Mouse (Mus musculus) ovary, adult 10 weeks (tissue): ENCODE results near the gene Olfr1177-ps. TPM values are rescaled to one million over a fixed set of nuclear protein-coding genes. Genes with fewer than 3 reads are reported as not detected.

ENCODE experiments used
- polyA plus RNA-seq: library from polyadenylated mRNA; stranded (reverse); fragments of 350-450 nt; fragmentation: Illumina TruSeq; extraction: RNeasy Lipid Tissue Mini Kit (QIAGEN cat#74804); gene quantifications from one replicate; pipeline ENCODE4 v1.2.3, GENCODE M21; 2014

Olfr1177-ps gene
- polyA plus RNA-seq, result not detected

GRCm38 (mm10) chr2:88346392-88346791 is at the start of gene Olfr1177-ps:
Olfr1177-ps (minus strand) TSS chr2:88346492.

GRCm38 (mm10) chr2:88386762-88387161 is 40.5 kb upstream of the Olfr1177-ps start, which contains the start of gene Olfr1178:
Olfr1178 (plus strand) TSS chr2:88387062.

GRCm38 (mm10) chr2:88336421-88336820 is 9.9 kb downstream of the Olfr1177-ps start, which contains the start of gene Olfr1176:
Olfr1176 (plus strand) TSS chr2:88336721.

GRCm38 (mm10) chr2:88327115-88327514 is 19.2 kb downstream of the Olfr1177-ps start, which contains the start of gene Olfr1175-ps:
Olfr1175-ps (minus strand) TSS chr2:88327215.

GRCm38 (mm10) chr2:88315035-88315434 is 31.3 kb downstream of the Olfr1177-ps start, which contains the start of gene Olfr1174-ps:
Olfr1174-ps (minus strand) TSS chr2:88315135.

Other genes starting within 250 kb of the Olfr1177-ps start
- not detected for gene Olfr1166, start 218.2 kb downstream of the Olfr1177-ps start, polyA plus RNA-seq
- not detected for gene Olfr1167, start 191.3 kb downstream of the Olfr1177-ps start, polyA plus RNA-seq
- gene Olfr1168, start 164.6 kb downstream of the Olfr1177-ps start, polyA plus RNA-seq, result not detected
- gene Olfr1170, start 118.2 kb downstream of the Olfr1177-ps start, polyA plus RNA-seq, result not detected
- 0.20 TPM for gene Olfr1173, start 66.6 kb downstream of the Olfr1177-ps start, polyA plus RNA-seq
- not detected for gene Olfr1174-ps, start 31.4 kb downstream of the Olfr1177-ps start, polyA plus RNA-seq
- not detected for gene Olfr1175-ps, start 19.3 kb downstream of the Olfr1177-ps start, polyA plus RNA-seq
- not detected for gene Olfr1176, start 9.8 kb downstream of the Olfr1177-ps start, polyA plus RNA-seq
- not detected for gene Olfr1178, start 40.6 kb upstream of the Olfr1177-ps start, polyA plus RNA-seq
- not detected for gene Olfr1179, start 60.0 kb upstream of the Olfr1177-ps start, polyA plus RNA-seq
- gene Olfr1180, start 72.7 kb upstream of the Olfr1177-ps start, polyA plus RNA-seq, result not detected
- gene Olfr1181, start 79.7 kb upstream of the Olfr1177-ps start, polyA plus RNA-seq, result not detected
- not detected for gene Gm13757, start 102.6 kb upstream of the Olfr1177-ps start, polyA plus RNA-seq
- not detected for gene Olfr1183, start 108.4 kb upstream of the Olfr1177-ps start, polyA plus RNA-seq
- gene Olfr1184, start 137.1 kb upstream of the Olfr1177-ps start, polyA plus RNA-seq, result not detected
- gene Olfr1185-ps1, start 146.8 kb upstream of the Olfr1177-ps start, polyA plus RNA-seq, result not detected
- not detected for gene Olfr1186, start 172.1 kb upstream of the Olfr1177-ps start, polyA plus RNA-seq
- gene Olfr1188, start 210.4 kb upstream of the Olfr1177-ps start, polyA plus RNA-seq, result not detected
- not detected for gene Olfr1189, start 240.0 kb upstream of the Olfr1177-ps start, polyA plus RNA-seq